Mouse (Mus musculus) heart, adult 8-10 months (tissue): ENCODE data around the gene Naa38. TPM values are rescaled to one million over a fixed set of nuclear protein-coding genes. Genes with fewer than 3 reads are reported as not detected.

Experiments used
- DNase-seq: peaks from one replicate; pipeline ENCODE4 v3.0.0; 2022; ENCODE audit warnings: low spot score
- total RNA-seq, 4 experiments: library from RNA; stranded (reverse); gene quantifications; 2 replicates each; pipeline ENCODE4 v1.2.4; 2022

The Naa38 gene
- total RNA-seq, 4 experiments from 2014 or later: 109 to 140 (median 120) TPM

GRCm38 (mm10) chr11:69400083-69400850 is 5.0 kb downstream of the Naa38 start:
- no peak for DNase-seq

DNA sequence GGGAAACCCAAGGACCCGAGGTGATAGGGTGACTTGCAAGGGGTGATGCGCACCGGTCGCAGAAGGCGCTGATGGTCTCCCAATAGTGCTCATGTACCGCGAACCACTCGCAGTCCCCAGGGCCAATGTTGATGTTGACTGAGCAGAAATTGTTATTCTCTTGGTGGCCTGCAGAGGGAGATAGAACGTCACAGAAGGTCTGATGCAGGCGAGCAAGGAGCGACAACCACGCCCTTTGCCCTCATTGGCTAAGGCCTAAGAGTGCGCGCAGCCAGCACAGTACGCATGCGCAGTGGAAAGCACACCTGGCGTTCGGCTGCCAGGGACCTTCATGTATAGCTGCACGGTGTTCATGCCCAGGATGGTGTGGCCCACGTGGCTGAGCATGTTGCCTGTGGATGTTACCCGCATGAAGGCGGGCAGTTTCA is 5.9 kb downstream of the Naa38 start:
- peak; percentile 87 for DNase-seq

GRCm38 (mm10) chr11:69401987-69402386 is 6.7 kb downstream of the Naa38 start:
- DNase-seq: no peak

DNA sequence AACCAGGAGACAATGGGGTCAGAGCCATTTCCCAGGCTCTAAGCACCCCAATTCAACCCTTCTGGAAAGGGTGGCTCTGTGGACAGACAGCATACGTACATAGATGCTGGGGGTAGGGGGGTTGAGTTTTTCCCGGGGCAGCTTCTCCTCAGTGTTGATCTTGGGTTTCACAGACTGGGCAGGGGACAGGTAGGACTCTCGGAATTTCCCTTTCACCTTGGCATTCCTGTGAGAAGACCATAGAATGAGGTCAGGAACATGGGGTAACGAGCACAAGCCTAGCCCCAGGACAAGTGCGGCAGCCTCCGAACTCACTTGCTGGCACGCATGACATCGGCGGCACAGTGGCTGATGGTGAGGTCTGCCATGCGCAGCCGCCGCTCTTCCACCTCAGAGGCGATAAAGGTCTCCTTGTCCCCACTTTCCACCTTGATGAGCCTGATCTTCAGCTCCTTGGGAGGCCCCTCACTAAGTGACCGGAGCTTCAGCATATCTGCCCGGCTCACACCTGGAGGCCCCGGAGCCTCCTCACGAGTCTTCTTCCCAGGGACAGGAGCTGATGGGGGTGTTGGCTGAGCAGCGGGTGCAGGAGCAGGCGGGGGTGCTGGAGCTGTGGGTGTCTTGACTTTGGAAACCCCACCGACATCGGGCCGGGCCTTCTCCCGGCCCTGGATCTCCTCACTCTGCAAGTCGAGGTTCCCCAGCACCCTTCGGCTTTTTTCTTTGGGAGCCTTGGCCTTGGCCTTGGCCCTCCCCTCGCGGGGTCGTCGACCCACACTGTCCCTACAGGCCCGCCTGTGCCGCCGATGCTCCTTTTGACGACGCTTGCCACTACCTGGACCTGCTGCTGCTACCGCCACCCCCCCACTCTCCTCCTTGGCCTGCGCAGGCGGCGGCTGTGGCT is 8.7 kb downstream of the Naa38 start:
- no peak for DNase-seq

DNA sequence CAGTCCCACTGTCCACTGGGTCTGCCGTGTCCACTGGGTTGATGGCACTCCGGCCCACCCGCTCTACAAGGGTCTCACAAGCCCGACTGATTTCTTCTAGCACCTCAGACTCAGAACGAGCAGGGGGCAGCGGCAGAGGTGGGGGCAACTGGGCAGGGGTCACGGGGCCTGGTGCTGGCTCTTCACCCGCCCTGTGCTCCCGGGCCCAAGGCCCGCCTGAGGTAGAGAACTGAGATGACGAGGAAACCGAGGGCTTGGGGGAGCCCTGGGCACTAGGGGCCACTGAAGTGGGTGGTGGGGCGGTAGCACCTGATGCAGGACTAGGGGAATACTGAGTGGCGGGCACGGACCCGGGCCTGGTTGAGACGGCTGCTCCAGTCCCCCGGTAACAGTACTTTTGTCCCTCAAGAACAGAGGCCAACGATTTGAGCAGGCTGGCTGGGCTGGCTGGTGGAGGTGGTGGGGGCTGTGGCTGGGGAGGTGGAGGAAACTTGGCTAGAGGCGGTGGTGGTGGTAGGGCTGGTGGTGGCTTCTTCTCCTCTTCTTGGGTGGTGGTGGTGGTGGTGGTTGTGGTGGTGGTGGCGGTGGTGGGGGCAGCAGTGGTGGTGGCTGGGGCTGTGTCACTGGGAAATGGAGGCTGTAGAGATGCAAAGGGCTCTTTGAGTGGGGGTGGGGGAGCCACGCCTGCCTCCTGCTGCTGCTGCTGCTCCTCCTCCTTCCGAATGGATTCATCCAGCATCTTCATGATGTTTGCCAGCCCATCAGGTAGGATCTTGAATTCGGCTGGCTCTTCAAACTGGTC is 9.5 kb downstream of the Naa38 start:
- no peak for DNase-seq

- no peak for DNase-seq
Observed at GRCm38 (mm10) chr11:69405397-69406200, 10.3 kb downstream of the Naa38 start.

DNA sequence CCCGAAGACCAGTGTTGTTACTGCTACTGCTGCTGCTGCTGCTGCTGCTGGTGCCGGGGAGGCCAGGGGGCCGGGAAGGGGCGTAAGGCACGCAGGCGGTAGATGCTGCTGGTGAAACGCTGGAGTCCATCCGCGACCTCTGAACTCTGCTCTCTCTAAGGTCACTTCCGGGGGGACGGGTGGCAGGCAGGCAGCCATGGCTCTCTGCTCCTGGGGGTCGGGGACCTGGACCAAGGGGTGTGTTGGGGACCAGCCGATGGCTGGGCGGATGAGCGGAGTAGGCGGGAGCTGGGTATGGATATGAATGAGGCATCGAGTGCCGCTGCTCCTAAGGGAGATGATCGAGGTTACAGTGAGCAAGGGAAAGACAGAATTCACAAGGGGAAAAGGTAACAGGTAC is 11.0 kb downstream of the Naa38 start:
- no peak for DNase-seq

- DNase-seq: no peak
Observed at GRCm38 (mm10) chr11:69406867-69407723, 11.8 kb downstream of the Naa38 start.

DNA sequence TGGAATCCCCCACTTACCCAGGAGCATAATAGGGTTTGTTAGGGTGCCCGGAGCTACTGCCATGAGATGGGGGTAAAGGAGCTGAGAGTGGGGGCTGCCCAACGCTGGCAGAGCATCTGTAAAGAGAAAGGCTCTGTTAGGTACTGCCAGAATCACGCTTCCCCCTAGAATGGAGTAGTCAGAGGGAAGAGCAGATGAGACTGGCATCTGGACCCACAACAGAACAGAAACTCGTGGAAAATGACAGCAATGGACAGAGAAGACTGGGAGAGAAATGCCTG is 12.4 kb downstream of the Naa38 start:
- no peak for DNase-seq

DNA sequence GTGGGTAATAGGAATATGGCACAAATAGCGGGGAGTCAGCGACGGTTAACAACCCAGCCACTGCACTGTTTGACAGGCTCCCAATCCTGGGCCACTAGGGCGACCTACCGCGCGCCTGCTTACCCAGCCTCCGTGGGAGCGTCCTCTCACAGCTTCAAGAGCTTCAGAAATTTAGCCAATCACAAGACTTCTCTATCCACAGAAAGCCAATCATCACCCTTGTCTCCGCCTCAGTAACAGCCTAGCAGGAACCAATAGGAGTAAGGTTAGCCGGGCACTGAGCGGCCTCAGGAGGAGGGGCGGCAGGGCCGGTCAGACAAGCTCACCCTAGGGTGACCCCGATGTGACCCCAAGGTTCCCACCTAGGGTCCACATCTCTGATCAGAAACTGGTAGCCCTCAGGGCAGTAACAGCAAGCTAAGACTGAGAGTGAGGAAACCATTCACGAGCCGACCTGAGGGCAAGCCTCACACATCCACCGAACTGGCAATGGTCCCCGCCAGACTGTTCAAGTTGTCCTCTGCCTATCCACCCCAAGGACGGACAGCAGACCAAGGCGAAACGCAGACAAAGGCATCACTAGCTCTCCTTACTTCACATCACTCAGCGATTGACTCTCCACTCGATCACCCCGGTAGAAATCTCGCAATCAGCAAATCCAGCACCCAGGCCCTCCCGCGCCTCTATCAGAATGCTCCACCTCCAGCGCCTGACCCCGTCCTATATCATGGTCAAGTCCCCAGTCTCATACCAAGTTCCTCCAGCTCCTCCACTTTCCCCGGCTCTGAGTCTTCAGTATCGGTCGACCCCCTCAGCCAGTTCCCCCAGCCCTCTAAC is 13.5 kb downstream of the Naa38 start:
- DNase-seq: peak; percentile 93

DNA sequence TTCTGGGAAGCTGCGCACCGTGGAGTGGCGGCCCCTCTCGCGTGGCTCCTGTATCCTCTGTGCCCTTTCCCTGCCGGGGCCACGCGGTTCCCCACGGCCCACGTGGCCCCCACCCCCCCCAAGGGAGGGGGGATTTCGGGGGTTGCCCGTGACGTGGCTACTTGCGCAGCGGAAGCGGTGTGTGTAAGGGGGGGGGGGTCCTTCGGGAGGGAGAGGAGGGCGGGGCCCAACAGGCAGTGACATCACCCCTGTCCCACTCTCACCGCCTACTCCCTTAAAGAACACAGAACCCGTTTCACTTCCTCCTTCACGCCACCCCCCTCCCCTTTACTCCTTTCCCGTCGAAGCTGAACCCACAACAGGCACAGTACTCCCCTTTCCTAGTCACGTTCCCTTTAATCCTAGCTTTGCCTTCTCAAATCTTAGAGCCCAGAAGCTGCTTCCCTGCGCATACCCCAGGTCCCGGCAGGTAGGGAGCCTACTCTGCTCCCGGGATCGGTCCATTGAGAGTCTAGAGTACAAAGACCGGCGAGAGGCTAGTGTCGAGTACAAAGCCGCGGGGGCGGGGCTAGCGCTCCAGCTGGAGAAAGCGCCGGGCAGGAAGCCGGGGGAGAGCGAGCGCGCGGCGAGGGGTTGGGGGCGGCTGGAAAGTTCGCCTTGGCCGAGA is 14.2 kb downstream of the Naa38 start:
- DNase-seq: peak; percentile 81

GRCm38 (mm10) chr11:69410045-69410309 is 14.7 kb downstream of the Naa38 start:
- DNase-seq: no peak

DNA sequence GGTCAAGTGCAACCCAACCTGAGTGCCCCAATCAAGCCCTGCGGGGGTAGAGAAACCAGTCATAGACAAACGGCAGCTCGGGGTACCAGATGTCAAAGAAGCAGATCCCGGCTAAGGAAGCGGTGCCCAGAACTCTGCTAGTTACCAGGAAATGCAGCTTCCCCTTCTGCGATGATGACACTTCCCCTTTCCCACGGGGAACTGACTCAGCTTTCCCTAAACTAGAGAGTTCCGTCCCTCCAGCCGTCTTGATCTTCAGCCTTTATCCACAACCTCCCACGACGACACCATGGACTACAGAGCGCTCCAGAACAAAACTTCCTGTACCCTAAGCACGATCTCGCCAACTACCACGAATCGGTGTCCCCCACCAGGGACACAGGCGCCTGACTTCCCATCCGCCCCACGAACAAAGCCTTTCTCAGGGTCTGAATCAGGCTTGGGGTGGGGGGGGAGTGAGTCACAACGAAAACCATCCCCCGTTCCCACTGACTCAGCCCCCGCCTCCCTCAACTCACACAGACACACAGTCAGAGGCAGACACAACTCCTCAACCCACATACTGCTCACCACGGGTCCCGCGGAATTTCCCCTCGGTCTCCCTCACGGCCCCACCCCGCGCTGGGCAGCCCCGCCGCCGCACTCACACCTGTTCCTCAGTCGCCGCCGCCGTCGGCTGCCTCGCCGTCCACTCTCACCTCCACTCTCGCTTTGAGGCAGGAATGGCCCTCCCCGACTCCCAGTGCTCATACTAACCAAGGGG is 15.2 kb downstream of the Naa38 start:
- DNase-seq: peak; percentile 87

- DNase-seq: peak; percentile 96
Observed at GRCm38 (mm10) chr11:69411073-69411535, 15.8 kb downstream of the Naa38 start.

GRCm38 (mm10) chr11:69411538-69412203 is 16.4 kb downstream of the Naa38 start:
- DNase-seq: no peak

- no peak for DNase-seq
Observed at GRCm38 (mm10) chr11:69412548-69412947, 17.3 kb downstream of the Naa38 start.
